Mouse (Mus musculus): ENCODE data around the gene Defb19. TPM values are rescaled to one million over a fixed set of nuclear protein-coding genes. Genes with fewer than 3 reads are reported as not detected.

Defb19 gene
- polyA plus RNA-seq, 1 experiment from 2014 or later = not detected

GRCm38 (mm10) chr2:152539944-152540710, 40.0 kb downstream of the Defb19 start, which contains the start of gene Defb29:
Gene Defb29, minus strand, starts transcription at chr2:152540098.
- no peak within 1 kb of the TSS for H3K9ac ChIP-seq
- no peaks in the 10 kb centered on the region; the same call in 1 of the 2 replicates for H3K27me3 ChIP-seq (replicated peaks)
- no peak for ATAC-seq
- H3K27ac ChIP-seq = no peak within 1 kb of the TSS
- no peaks in the 10 kb centered on the region for H3K36me3 ChIP-seq
- no peaks in the 10 kb centered on the region for H3K9me3 ChIP-seq (replicated peaks)
- WGBS (ENCODE audit: insufficient replicate concordance) = 46% methylated on average over 13 of the region's 13 CpGs
- no peaks in the 10 kb centered on the region for H3K4me1 ChIP-seq
- no peak within 1 kb of the TSS for H3K4me2 ChIP-seq
- no peak within 1 kb of the TSS for H3K4me3 ChIP-seq

Other genes starting within 250 kb of the Defb19 start
- 67.4 and 69.6 TPM in 2 replicates for gene Rbck1, start 247.7 kb downstream of the Defb19 start, polyA plus RNA-seq (2016; fragmentation: Nextera tagmentation; extraction: Ambion mirVana)
- 6.1 and 7.2 TPM in 2 replicates for gene Trib3, start 236.3 kb downstream of the Defb19 start, polyA plus RNA-seq (2016; fragmentation: Nextera tagmentation; extraction: Ambion mirVana)
- gene Nrsn2, start 203.7 kb downstream of the Defb19 start, polyA plus RNA-seq (2016; fragmentation: Nextera tagmentation; extraction: Ambion mirVana) = 0.08 TPM in 1 of 2 replicates, not detected in the other
- gene Sox12, start 182.2 kb downstream of the Defb19 start, polyA plus RNA-seq (2016; fragmentation: Nextera tagmentation; extraction: Ambion mirVana) = 3.5 and 3.7 TPM in 2 replicates
- gene Zcchc3, start 165.3 kb downstream of the Defb19 start, polyA plus RNA-seq (2016; fragmentation: Nextera tagmentation; extraction: Ambion mirVana) = 29.4 and 29.7 TPM in 2 replicates
- 0.27 and 0.35 TPM in 2 replicates for gene 6820408C15Rik, start 164.7 kb downstream of the Defb19 start, polyA plus RNA-seq (2016; fragmentation: Nextera tagmentation; extraction: Ambion mirVana)
- not detected in 2 replicates for gene Defb23, start 115.7 kb downstream of the Defb19 start, polyA plus RNA-seq (2016; fragmentation: Nextera tagmentation; extraction: Ambion mirVana)
- gene Defb20, start 103.2 kb downstream of the Defb19 start, polyA plus RNA-seq (2016; fragmentation: Nextera tagmentation; extraction: Ambion mirVana) = not detected in 2 replicates
- not detected in 2 replicates for gene Defb22, start 90.2 kb downstream of the Defb19 start, polyA plus RNA-seq (2016; fragmentation: Nextera tagmentation; extraction: Ambion mirVana)
- not detected in 2 replicates for gene Defb26, start 68.6 kb downstream of the Defb19 start, polyA plus RNA-seq (2016; fragmentation: Nextera tagmentation; extraction: Ambion mirVana)
- gene Defb28, start 62.1 kb downstream of the Defb19 start, polyA plus RNA-seq (2016; fragmentation: Nextera tagmentation; extraction: Ambion mirVana) = not detected in 2 replicates
- gene Defb29, start 40.2 kb downstream of the Defb19 start, polyA plus RNA-seq (2016; fragmentation: Nextera tagmentation; extraction: Ambion mirVana) = not detected in 2 replicates
- gene Gm17416, start 11.0 kb downstream of the Defb19 start, polyA plus RNA-seq (2016; fragmentation: Nextera tagmentation; extraction: Ambion mirVana) = not detected in 2 replicates
- not detected in 2 replicates for gene Defb21, start 7.6 kb downstream of the Defb19 start, polyA plus RNA-seq (2016; fragmentation: Nextera tagmentation; extraction: Ambion mirVana)
- gene Defb45, start 19.1 kb upstream of the Defb19 start, polyA plus RNA-seq (2016; fragmentation: Nextera tagmentation; extraction: Ambion mirVana) = not detected in 2 replicates
- not detected in 2 replicates for gene Defb36, start 24.0 kb upstream of the Defb19 start, polyA plus RNA-seq (2016; fragmentation: Nextera tagmentation; extraction: Ambion mirVana)
- 0.56 TPM in 1 of 2 replicates, not detected in the other for gene Defb25, start 42.7 kb upstream of the Defb19 start, polyA plus RNA-seq (2016; fragmentation: Nextera tagmentation; extraction: Ambion mirVana)
- gene Rem1, start 46.6 kb upstream of the Defb19 start, polyA plus RNA-seq (2016; fragmentation: Nextera tagmentation; extraction: Ambion mirVana) = 1.3 and 1.4 TPM in 2 replicates
- gene H13, start 89.1 kb upstream of the Defb19 start, polyA plus RNA-seq (2016; fragmentation: Nextera tagmentation; extraction: Ambion mirVana) = 57.5 and 59.1 TPM in 2 replicates
- 26.4 and 27.2 TPM in 2 replicates for gene Mcts2, start 106.7 kb upstream of the Defb19 start, polyA plus RNA-seq (2016; fragmentation: Nextera tagmentation; extraction: Ambion mirVana)
- 28.1 and 30.6 TPM in 2 replicates for gene Id1, start 155.9 kb upstream of the Defb19 start, polyA plus RNA-seq (2016; fragmentation: Nextera tagmentation; extraction: Ambion mirVana)
- gene Cox4i2, start 173.9 kb upstream of the Defb19 start, polyA plus RNA-seq (2016; fragmentation: Nextera tagmentation; extraction: Ambion mirVana) = 2.5 and 3.4 TPM in 2 replicates